Mouse (Mus musculus) heart, postnatal 0 days (tissue): ENCODE measurements around the gene Unc5cl.

ENCODE experiments used
- CTCF ChIP-seq: IDR thresholded peaks from 2 replicates; pipeline ENCODE4 v1.5.1; 2016; ENCODE audit warnings: antibody characterized with exemption, control low read depth, low read depth
- EP300 ChIP-seq: IDR thresholded peaks from 2 replicates; pipeline ENCODE4 v1.6.1; 2016; ENCODE audit warnings: antibody characterized with exemption, low read depth

DNA sequence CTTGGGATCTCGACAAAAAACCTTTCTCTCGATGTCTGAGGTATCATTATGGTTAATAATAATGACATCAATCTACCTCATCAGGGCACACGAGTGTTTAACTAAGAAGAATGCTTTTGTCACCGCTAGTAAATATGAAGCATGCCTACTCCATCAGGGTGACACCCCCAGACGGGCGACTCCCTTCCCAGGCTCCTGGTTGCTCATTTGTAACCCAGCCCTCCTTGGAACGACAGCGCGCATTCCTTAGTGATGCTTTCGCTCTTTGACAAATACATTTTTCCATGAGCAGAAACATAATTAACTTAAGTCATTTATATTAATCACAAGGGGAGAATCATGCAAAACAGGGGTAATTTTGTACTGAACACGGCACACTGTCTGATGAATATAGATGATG, 88.0 kb downstream of the Unc5cl start:
- TF ChIP-seq CTCF = no peak
- no peak for TF ChIP-seq EP300
